Mouse (Mus musculus): Measurements from ENCODE around the gene Olfr221.

DNA sequence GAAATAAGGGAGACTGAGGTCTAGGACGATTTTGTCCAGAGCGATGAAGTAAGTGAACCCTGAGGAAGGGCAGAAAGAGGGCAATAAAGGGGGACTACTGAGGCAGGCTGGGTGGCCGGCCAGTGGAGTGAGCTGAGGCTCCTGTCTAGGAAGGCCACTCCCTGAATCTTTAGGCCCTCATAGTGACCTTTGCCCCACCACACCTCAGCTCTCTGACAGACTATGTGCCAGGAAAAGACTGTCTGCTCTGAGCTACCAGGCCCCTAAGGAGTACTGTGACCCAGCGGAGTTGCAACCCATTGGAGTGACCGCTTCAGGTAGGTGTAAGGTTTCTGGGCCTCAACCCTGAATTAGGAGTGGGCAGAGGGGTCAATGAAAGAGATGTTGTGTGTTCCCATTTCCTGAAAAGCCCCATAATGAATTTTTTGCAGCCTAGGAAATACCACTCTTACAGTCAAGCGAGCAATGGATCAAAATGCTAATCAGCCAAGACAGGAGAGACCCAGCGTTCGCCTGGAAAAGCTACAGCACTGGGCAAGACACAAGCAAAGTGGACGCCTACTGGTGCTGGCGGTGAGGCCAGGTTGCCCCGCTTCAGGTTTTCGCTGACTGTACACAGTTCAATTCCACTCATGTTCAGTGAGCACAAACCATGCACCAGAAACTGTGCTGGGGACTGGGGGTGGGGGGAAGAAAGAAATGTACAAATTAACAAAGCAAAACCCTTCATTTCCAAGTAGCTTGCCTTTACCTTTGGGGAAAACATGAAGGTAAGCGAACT, 25.4 kb downstream of the Olfr221 start:
- TF ChIP-seq POLR2A (IDR thresholded peaks at IDR 0.05; ENCODE audit: control insufficient read depth, low read depth, low read length), result no peak
- no peak for TF ChIP-seq CTCF (IDR thresholded peaks at IDR 0.05; ENCODE audit: control insufficient read depth, insufficient read depth, insufficient replicate concordance, low read depth, low read length)

Measured in testis, adult 2 months (tissue).